Mouse (Mus musculus) cortical plate, adult 2 months (tissue): ENCODE measurements around the gene Plcb3. TPM values are rescaled to one million over a fixed set of nuclear protein-coding genes. Genes with fewer than 3 reads are reported as not detected.

Experiments used
- H3K27ac ChIP-seq: fragments of 200-500 bp; 2 replicates; pipeline ENCODE4 v1.5.1; 2012; ENCODE audit warnings: low read length, control low read depth, inconsistent platforms; ENCODE audit not compliant: insufficient read depth
- H3K4me1 ChIP-seq: fragments of 200-500 bp; 2 replicates; pipeline ENCODE4 v1.6.1; 2011; ENCODE audit warnings: low read length; ENCODE audit not compliant: control insufficient read depth, insufficient read depth
- H3K4me3 ChIP-seq: fragments of 200-500 bp; 2 replicates; pipeline ENCODE4 v1.5.1; 2011; ENCODE audit warnings: mild to moderate bottlenecking, low read length, control low read depth; ENCODE audit not compliant: insufficient read depth
- CTCF ChIP-seq: fragments of 200-500 bp; IDR thresholded peaks from 2 replicates; pipeline ENCODE4 v1.5.1; 2011; ENCODE audit warnings: mild to moderate bottlenecking, control low read depth, low read length; ENCODE audit not compliant: insufficient read depth; ENCODE audit errors: extremely low read depth
- POLR2A ChIP-seq: fragments of 200-500 bp; IDR thresholded peaks from 2 replicates; pipeline ENCODE4 v1.6.1; 2011; ENCODE audit warnings: mild to moderate bottlenecking, low read length, control low read depth; ENCODE audit not compliant: insufficient read depth; ENCODE audit errors: extremely low read depth
- polyA plus RNA-seq: library from polyadenylated mRNA; depleted of rRNA; stranded (reverse); fragments of >200 nt; gene quantifications from 2 replicates; pipeline ENCODE4 v1.2.3, GENCODE M21; 2012

Plcb3 gene
- polyA plus RNA-seq, 1 experiment, result 17.4 TPM

GRCm38 (mm10) chr19:6990712-6991111 lies 14.4 kb upstream of the Plcb3 start:
- H3K4me3 ChIP-seq, result no peak overlapping the region
- H3K27ac ChIP-seq, result no peak overlapping the region
- TF ChIP-seq CTCF (no peak), POLR2A (no peak)
- H3K4me1 ChIP-seq, result 0 out of 2 replicates have a peak, but pooled peaks cover 2% of the 10 kb centered on the region

GRCm38 (mm10) chr19:6989251-6989650 lies 13.0 kb upstream of the Plcb3 start:
- Histone ChIP-seq H3K4me1 (0 out of 2 replicates have a peak, but pooled peaks cover 2% of the 10 kb centered on the region), H3K27ac (no peak overlapping the region), H3K4me3 (no peak overlapping the region)
- TF ChIP-seq CTCF (no peak), POLR2A (no peak)

DNA sequence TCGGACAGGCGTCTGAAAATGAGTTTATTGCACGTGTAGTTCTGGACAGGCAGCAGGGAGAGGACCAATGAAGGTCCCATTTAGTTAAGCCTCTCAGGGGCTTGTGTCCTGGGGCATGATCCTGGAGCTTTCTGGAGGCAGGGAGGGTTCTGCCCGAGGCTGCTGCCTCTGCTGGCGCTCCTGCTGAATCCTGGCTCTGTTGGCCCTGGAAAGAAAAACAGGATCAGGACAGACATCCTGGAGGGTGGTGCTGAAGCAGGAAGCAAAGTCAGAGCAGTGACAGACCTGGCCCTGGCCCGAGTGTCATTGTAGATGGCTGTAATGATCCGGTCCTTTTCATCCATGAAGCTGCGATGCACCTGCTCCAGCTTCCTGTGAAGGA lies 11.6 kb upstream of the Plcb3 start:
- peak overlapping the region; percentile 78 for H3K27ac ChIP-seq
- H3K4me3 ChIP-seq, result peak overlapping the region; percentile 80
- TF ChIP-seq POLR2A (no peak), CTCF (no peak)
- 0 out of 2 replicates have a peak, but pooled peaks cover 2% of the 10 kb centered on the region for H3K4me1 ChIP-seq

GRCm38 (mm10) chr19:6987061-6987903 lies 11.0 kb upstream of the Plcb3 start, which contains the start of gene Vegfb:
Gene Vegfb (minus strand): TSS chr19:6987651.
- H3K4me1 ChIP-seq, result 0 out of 2 replicates have a peak, but pooled peaks cover 2% of the 10 kb centered on the region
- TF ChIP-seq POLR2A, result peak; percentile 36; the same call in 1 of the 2 replicates
- no peak for TF ChIP-seq CTCF
- H3K4me3 ChIP-seq, result peak within 1 kb of the TSS; percentile 80
- peak within 1 kb of the TSS; percentile 92 for H3K27ac ChIP-seq

- H3K27ac ChIP-seq, result 0 out of 2 replicates have a peak overlapping the region, but pooled peaks have one; percentile 92
- no peak for TF ChIP-seq CTCF
- no peak for TF ChIP-seq POLR2A
- 0 out of 2 replicates have a peak, but pooled peaks cover 2% of the 10 kb centered on the region for H3K4me1 ChIP-seq
- H3K4me3 ChIP-seq, result no peak overlapping the region; the same call in 1 of the 2 replicates
These were observed 9.9 kb upstream of the Plcb3 start for GRCm38 (mm10) chr19:6985951-6986708.

GRCm38 (mm10) chr19:6985300-6985699 lies 9.0 kb upstream of the Plcb3 start:
- Histone ChIP-seq H3K27ac (no peak overlapping the region), H3K4me3 (no peak overlapping the region), H3K4me1 (0 out of 2 replicates have a peak, but pooled peaks cover 2% of the 10 kb centered on the region)
- TF ChIP-seq POLR2A (no peak), CTCF (no peak)

DNA sequence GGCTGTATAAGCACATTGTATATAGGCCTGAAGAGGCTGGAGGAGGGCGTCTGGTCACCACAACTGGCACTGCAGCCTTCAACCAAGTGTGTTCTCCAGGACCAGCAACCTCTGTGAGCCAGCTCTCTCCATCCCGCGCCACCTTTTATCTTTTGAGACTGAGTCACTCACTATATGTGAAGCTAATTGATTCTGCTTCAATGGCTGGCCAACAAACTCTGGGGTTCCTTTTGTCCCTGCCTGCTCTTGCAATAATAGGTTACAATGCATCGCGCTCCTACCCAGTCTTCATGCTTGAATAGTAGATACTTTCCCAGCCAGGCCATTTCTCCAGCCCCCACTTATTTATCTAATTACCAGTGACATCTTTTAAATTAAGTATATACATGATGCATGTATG lies 7.4 kb upstream of the Plcb3 start:
- H3K27ac ChIP-seq, result no peak overlapping the region
- H3K4me1 ChIP-seq, result peaks cover 4% of the 10 kb centered on the region; the same call in 1 of the 2 replicates
- no peak overlapping the region for H3K4me3 ChIP-seq
- TF ChIP-seq CTCF, result no peak
- TF ChIP-seq POLR2A, result no peak

- no peak overlapping the region for H3K27ac ChIP-seq
- peak overlapping the region; percentile 65; the same call in 1 of the 2 replicates for H3K4me3 ChIP-seq
- peaks cover 4% of the 10 kb centered on the region; the same call in 1 of the 2 replicates for H3K4me1 ChIP-seq
- TF ChIP-seq POLR2A (no peak), CTCF (no peak)
These were observed 5.2 kb upstream of the Plcb3 start for GRCm38 (mm10) chr19:6981465-6981864.

- H3K4me1 ChIP-seq, result peaks cover 5% of the 10 kb centered on the region; the same call in 1 of the 2 replicates
- peak within 1 kb of the TSS; percentile 65 for H3K4me3 ChIP-seq
- H3K27ac ChIP-seq, result peak within 1 kb of the TSS; percentile 78
- TF ChIP-seq CTCF (no peak), POLR2A (peak; percentile 97)
These were observed 4.3 kb upstream of the Plcb3 start, which contains the start of gene Fkbp2 for GRCm38 (mm10) chr19:6980381-6981093. Gene Fkbp2 (minus strand): TSS chr19:6980501.
